Mouse (Mus musculus): Measurements from ENCODE around the gene Faim2. TPM values are rescaled to one million over a fixed set of nuclear protein-coding genes. Genes with fewer than 3 reads are reported as not detected.

Gene Faim2
- total RNA-seq (2022), result under 1 TPM in 3 of 4 experiments, not detected in 1; 0.13 to 0.21 (median 0.15) TPM

DNA sequence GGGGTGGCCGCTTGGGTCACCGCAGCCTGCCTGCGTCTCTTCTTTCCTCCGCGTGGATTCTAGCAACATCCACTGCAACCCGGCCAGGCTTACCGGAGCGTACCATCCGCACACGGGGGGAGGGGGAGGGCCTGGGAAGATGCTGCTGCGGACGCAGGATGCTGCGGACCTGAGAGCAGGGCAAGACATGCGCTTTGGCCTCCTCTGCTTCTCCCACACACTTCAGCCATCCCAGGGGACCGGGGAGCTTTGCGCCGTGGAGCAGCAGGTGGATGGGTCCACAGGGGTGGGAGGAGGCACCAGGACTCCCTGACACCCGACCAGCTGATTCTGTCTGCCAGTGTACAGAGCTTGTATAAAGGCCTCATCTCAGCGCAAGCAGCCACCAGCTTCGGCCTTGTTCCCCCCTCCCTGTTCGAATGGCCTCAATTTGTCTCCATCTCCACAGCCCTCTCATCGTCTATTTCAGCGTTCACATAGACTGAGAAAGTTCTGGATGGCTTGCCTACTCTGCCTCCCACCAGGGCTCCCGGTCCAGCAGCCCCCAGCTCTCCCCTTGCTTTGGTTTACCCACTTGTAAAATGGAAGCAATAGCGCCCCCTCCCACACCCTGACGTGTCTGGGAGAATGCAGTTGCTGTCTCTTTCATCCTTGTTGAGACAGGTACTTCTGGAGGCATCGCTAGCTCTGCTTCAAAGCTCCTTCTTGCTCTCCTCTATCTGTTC is at the start of gene Faim2:
Gene Faim2, minus strand, starts transcription at position 537 of the 725 bp plus-strand sequence.
- DNase-seq (ENCODE audit: low spot score in 2 of 2), result no peak

DNA sequence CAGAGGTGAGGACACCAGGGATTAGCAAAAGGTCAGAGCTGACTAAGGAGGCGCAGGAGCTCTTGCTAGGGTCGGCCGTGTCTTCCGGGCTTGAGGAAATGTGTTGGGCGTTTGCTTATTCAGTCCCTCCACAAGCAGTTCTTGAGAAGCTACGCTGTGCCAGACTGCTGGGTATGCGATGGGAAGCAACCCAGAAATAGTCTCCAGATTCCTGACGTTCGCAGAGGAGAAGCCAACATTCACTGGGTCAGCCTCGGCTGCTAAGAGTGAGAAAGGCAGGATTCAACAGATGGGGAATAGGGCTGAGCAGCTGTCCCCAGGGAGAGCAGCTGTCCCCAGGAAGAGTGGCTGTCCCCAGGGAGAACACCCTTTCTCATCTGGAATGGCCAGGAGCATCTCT is 41.2 kb upstream of the Faim2 start:
- DNase-seq (ENCODE audit: low spot score in 2 of 2), result no peak

DNA sequence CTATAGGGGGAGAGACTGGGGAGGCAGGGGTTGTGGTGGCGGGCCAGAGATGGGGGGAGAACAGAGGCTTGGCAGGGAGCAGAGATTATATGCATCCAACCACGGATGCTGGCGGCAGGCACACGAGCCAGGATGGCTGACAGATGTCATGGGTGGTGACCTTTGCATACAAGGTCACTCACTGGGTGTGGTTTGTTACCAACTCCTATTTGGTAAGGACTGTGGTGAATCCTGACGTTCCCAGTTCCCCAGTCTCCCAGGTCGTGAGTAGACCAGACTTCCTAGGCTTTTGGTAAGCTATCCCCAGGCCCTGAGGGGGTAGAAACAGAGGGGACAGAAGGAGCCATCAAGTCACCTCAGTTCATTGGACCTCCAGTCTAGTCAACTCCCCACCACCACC is 40.7 kb upstream of the Faim2 start:
- no peak for DNase-seq (ENCODE audit: low spot score in 2 of 2)

DNA sequence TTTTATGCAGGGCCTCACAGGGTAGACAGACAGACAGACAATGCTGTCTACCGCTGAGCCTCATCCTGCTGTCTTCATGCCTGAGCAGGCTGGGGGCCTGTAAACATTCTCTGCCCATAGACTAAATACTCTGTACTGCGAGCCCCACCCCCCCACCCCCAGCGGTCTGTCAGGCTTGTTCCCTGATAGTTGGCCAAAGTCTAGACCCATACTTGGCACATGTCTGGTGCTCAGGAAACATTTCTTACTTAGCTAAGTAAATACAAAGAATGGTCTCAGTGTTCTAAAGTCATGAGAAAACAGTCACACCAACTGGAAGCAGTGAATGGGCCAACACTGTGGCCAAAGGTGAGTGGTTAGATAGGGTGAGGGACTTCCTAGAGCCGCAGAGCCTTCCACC is 39.4 kb upstream of the Faim2 start:
- DNase-seq (ENCODE audit: low spot score in 2 of 2), result no peak

DNA sequence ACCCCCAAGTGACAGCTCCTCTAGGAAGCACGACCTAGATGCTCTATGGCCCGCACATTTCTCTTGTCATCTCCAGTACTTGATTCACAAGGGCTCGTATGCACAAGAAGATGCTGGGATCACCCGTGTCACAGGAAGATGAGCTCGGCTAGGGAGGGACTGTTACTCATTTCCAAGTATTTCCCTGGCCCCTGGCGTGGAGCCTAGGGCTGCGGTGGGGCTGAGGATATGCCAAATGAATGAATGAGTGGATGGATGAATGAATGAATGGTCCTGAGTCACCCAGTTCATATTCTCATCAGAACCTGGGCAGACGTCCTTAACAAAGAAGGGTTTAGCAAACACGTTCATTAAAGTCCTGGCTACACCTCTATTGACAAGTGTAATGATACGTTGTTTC is 32.3 kb upstream of the Faim2 start:
- DNase-seq (ENCODE audit: low spot score in 2 of 2), result no peak

DNA sequence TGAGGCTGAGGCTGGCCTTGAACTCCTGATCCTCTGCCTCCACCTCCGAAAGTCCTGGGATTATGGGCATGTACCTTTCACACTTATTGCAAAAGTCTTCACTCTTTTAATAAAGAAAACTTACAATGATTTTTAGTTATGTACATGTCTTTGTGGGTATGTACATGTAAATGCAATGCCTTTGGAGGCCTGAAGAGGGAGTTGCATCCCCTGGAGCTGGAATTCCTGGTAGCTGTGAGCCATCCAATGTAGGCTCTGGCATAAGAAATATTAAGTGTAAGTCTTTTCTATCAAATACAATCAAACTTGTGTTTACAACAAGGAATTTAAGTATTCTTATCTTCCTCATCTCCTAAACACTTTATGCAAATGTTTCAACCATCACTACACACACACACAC is 31.0 kb upstream of the Faim2 start:
- no peak for DNase-seq (ENCODE audit: low spot score in 2 of 2)

DNA sequence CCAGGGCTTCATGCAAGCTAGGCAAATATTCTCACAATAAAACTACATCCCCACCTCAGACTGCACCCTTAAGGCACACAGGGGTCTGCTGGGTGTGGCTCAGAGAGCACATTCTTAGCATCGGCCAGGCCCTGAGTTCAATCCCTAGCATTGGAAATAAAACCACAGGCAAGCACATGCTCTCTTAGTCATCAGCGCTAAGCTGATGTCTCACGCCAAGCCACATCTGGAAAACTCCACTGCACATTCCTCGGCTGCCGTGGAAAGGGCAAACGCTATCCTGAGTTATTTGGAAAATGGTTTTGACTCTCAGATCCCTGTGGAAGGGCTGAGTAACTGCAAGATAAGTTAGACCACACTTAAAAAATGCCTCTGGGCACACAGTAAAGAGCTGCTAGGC is 25.8 kb upstream of the Faim2 start:
- no peak for DNase-seq (ENCODE audit: low spot score in 2 of 2)

DNA sequence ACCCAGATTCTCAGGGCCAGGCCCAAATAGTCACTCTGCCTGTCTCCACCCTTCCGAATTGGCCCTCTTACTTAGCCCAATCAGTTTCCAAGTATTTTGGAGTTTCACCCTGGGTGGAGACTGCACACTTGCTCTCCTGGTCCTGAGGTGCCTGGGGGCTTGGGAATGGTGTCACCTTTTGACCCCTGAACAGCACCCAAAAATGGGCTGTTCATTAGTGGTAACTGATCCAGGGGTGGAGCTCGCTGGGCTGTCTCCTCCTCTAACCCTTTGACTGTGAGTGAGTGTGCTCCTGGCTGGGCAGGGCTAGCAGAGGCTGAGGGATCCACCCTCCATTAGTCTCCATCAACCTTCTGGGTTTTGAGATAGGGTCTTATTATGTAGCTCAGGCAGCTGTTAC is 21.9 kb upstream of the Faim2 start:
- DNase-seq (ENCODE audit: low spot score in 2 of 2), result no peak

DNA sequence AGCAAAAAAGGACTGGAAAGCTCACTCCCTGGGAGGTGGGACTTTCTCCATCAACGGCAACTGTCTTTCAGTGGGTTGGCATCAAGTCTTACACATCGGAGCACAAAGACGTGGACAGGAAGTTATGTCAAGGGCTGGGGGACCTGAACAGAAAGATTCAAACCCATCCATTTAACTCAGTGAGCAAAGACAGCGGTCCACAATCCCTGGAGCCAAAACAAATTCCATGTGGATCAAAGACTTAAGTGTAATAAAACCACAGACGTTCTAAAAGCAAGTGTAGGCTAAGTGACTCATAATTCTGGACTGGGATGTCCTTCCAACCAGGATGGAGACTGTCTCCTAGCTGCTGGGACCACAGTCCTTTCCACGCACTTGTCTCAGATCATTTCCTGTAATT is 19.8 kb upstream of the Faim2 start:
- no peak for DNase-seq (ENCODE audit: low spot score in 2 of 2)

DNA sequence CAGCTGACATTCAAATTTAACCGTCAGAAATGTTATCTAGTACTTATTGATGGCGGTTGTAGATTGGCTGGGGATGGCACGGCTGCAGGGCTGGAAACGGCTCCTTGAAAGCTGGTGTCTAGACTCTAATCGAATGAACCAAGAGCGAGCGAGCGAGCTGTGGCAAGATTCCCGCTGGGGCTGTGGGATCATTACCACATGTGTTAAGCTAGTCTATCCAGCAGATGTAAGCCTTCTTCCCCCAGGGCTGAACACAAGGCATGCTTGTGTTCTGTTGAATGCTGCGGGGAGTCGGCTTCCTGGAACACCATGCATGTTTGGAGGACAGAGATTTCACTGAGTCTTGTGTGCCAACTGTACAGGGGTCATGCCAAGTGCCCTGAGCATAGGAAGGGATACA is 18.6 kb upstream of the Faim2 start:
- no peak for DNase-seq (ENCODE audit: low spot score in 2 of 2)

DNA sequence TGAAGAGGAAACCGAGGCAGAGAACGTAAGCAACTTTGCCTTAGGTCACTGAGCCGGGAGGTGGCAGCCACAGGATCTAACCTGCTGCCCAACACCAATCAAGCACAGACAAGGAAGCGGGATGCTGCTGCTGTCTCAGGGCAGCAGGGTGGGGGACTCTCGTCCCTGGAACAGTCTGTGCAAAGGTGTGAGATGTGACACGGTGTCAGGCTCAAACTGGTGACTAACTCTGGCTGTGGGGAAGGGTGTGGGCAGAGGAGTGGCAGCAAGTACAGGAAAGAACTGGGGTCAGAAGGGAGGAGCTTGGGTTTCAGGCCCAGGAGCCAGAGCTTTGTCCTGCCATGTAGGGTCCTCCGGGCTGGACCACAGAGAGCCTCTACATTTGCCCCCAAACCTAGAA is 16.1 kb upstream of the Faim2 start:
- DNase-seq (ENCODE audit: low spot score in 2 of 2), result no peak

DNA sequence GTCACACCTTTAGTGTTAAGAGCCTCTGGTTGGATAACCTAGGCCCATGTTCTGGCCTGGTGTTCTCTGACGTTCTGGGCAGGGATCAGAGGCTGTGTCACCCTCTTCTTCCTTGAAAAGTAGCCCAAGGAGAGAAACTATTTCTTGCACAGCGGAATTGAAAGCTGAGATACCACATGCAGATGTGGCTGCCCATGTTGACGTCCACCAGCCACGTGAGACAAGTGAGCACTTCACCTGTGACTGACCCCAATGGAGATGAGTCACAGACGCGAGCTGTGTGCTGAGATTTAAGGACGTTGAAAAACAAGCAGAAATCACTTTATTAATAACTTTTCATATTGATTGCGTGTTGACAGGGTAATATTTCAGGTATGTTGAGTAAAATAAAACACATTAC is 11.9 kb upstream of the Faim2 start:
- no peak for DNase-seq (ENCODE audit: low spot score in 2 of 2)

DNA sequence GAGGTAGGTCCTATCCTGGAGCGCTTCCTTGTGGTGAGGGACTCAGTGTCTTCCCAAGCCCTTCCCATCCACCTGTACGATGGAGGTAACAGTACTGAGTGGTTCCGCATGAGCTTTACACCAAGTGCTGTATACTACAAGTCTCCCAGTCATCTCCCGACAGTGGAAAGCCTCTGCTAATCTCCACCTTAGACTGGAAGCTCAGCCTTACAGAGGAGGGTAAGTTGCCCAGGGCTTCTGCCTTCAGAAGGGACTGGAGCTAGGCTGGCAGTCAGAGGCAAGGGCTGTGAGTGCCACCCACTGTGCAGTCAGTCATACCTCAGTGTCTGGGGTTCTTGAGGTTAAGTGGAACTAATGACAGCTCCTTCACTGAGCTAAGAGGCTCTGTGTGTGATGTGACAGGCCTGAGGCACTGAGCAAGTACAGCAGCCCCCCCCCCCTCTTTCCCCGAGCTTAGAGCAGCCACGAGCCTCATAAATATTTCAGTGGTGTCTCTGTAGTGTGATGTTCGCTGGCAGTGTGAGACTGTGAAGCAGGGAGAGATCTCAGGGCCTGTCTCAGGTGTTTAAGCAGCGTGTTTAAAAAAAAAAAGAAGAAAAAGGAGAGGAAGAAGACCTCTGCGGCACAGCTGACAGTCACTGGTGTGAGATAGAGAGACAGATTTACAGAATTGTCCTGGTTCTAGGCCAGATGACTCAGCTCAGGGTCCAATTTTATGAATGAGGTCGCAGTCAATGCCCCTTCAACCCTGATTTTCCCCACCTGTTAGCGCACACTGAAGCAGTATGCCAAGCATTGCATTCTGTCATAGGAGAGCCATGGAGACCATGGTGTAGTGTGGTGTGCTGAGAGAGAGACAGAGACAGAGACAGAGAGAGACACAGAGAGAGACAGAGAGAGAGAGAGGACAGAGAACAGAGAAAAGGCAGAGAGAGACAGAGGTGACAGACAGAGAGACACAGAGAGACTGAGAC is 9.2 kb upstream of the Faim2 start:
- DNase-seq (ENCODE audit: low spot score in 2 of 2), result no peak

DNA sequence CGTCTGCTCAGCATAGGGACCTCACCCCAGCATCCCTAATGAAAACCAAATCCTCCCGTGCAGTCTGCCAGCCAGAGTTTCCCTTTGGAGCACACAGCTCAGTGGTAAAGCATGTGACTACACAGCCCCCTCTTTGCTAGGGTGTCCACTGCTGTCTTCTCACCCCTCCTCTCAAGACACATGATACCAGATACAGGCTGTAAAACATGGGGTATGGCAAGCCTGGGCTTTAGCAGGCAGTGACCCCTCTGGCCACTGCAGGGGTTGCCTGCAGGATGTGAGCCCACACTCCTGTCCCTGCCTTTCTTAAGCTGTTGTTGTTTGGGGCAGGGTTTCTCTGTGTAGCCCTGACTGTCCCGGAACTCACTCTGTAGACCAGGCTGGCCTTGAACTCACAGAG is 4.1 kb upstream of the Faim2 start:
- DNase-seq (ENCODE audit: low spot score in 2 of 2), result no peak

DNA sequence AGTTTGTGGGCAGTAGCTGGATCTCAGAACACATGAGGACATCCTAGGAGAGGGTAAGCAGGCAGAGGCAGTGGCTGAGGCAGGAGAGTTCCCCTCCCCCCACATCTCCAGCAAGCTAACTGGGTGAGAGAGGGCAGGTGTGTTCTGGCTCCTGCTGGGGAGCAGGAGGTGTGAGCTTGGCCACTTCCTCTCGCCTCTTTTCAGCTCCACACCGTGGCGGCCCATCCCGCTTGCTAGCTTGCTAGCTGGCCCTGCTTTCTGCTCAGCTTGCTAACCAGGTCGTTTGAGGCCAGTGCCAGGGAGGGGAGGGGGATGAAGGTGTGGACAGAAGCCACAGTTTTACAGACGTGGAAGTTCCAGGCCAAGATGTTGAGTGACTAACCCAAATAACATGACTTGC is 3.2 kb upstream of the Faim2 start:
- DNase-seq (ENCODE audit: low spot score in 2 of 2), result no peak

DNA sequence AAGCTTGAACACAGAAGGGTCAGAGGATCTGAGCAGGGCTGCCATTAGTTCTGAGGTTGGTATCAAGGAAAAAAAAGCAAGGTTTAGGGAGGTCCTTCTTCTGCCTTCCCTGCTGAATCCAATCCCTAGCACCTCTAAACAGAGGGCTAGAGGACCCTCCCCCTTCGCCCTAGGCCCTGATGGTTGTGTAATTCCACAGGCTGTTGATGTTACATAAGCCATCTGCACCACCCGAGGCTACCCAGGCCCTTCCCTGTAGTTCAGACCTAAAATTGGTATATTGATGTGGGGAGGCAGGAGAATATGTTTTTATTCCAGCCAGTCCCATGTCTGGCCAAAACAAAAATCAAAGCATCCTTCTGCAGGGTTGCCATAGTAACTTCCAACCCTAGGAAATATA is 1.3 kb downstream of the Faim2 start:
- no peak for DNase-seq (ENCODE audit: low spot score in 2 of 2)

DNA sequence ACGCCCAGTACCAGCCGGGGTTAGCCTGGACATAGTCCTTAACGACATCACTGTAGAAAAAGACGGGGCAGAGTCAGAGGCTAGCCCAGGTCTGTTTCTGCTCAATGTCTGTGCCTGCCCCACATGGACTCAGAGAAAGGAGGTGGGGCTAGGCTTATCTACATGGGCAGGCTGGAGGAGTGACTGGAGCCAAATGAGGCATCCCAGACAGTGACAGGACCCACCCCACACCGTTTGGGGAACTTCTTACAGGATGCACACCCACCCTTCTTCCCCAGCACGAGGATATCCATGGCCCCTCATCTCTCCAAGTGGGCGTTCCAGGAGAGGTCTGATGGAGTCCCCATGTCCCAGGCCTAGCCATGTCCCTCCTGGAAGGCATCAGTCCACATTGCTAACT is 7.7 kb downstream of the Faim2 start:
- DNase-seq (ENCODE audit: low spot score in 2 of 2), result no peak

DNA sequence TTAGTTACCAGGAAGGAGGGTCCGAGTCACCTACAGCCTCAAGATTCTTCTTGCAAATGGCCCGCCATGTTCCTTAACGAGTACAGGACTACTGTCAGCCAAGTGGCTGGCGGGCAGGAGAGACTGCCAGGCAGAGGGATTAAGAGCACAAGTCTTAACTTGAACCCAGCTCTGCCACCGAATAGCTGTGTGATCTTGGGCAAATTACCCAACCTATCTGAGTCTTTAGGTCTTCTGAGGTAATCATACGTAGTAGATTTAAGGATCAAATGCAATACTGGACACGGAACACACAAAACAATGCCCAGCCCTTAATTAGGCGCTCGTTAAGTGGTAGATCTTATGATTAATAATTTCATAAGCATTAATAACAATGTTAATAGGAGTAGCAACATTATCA is 8.3 kb downstream of the Faim2 start:
- no peak for DNase-seq (ENCODE audit: low spot score in 2 of 2)

DNA sequence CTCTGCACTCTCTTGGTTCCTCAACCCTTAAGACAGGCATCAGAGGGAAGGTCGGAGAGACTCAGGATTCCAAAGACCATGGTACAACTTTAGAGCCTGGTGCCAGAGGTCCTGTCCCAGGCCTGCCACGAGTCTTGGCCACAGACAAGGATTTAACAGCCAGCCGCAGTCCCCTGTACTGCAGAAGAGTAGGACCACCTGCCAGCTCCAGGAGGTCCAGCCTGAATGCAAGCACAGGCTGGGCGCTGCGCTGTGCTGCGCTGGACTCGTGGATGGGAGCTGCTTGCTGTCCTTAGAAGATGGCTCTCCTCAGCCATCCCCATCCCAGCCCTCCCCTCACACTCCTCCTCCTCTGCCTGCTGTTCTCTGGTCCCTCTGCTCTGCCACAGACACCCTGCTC is 10.2 kb downstream of the Faim2 start:
- no peak for DNase-seq (ENCODE audit: low spot score in 2 of 2)

DNA sequence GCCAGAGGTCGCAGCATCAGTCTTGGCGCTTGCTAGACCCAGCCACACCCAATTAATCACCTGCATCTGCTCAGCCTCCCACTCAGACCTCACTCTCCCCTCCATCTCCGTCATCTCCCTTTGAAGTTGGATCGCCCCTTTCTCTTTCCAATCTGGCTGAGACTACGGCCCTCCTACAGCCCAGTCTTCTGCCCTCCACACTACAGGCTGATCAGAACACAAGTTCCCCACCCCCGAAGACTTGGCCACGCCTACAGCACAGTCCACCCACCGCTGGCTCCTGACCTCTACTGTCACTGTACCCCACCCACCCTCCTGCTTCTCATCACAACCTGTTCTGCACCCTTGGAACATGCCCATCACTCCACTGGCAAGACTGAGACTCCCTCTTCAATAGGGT is 11.2 kb downstream of the Faim2 start:
- DNase-seq (ENCODE audit: low spot score in 2 of 2), result no peak

DNA sequence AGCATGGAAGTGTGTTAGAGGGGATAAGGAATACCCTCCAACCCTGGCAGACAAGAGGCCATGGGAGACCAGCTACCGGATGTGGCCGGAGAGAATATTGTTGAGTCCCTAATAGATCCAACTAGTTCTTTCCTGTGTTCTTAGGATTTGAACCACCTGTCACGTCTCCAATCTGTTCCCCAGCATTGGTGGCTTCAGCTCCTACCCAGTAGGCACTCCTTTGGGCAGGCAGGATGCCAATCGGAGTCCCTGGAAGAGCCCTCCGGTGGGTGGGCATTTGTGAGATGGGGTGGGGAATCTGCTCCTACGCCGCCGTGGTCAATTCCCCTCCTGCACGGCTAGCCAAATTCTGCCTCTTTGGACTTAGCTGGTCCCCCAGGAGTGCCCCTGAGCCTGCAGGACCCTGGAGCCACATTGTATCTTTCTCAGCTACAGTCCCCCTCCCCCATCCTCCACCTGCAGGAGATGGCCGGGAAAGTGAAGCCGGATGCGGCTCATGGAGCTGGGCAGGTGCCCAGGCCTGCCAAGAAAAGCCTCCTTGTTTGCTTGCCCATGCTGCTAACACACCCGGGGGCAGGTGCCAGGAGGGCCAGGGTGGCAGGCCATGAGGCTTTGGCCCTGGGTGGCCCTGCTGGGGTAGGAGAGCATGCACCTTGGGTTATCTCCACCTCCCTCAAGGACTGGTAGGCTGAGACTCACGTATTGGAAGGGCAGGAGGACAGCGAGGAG is 16.0 kb downstream of the Faim2 start:
- no peak for DNase-seq (ENCODE audit: low spot score in 2 of 2)

DNA sequence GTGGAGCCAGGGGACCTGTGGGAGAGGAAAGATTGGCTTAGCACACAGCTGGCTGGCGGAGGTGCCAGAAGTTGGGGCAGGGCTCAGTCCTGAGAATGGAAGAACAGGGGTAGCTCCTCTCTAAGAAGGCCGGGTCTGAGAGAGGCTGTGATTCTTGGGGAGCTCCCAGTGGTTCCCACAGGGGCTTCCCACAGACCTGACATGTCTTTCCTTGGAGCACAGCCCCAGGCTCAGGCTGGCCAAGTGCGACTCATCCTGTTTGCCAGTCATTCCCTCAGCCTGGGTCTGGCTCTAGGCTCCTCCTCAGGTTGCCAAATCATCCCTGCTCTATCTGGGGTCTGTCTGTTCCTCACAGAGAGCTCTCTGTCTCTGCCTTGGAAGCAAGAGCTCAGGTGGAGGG is 17.3 kb downstream of the Faim2 start:
- DNase-seq (ENCODE audit: low spot score in 2 of 2), result no peak
